Comparison of ENCODE assay signal across 8 mouse cellular contexts in genomic region chr10:82763840-82764631, GRCm38 (mm10). TPM values are rescaled to one million over a fixed set of nuclear protein-coding genes. Genes with fewer than 3 reads are reported as not detected.
DNase-seq lines count a peak whose midpoint lies in the region; ATAC-seq and TF ChIP-seq lines count a peak whose summit lies in the region.

TSS of gene Nfyb (minus strand) at chr10:82764144.

- under 1% methylated on average over 68 of the region's 68 CpGs for WGBS in hindbrain, embryonic 10.5 days
- WGBS in lung, postnatal 0 days = 1% methylated on average over 47 of the region's 68 CpGs

- peak; percentile 95 for ATAC-seq in frontal cortex, adult (ENCODE audit: low TSS enrichment)
- peak; percentile 97 for ATAC-seq in lung, postnatal 0 days

- H3K4me3 ChIP-seq in hindbrain, embryonic 10.5 days = peak within 1 kb of the TSS; percentile 95
- H3K4me3 ChIP-seq in lung, postnatal 0 days (ENCODE audit: low read depth, low read length) = peak within 1 kb of the TSS; percentile 78

- no peaks in the 10 kb centered on the region for H3K9me3 ChIP-seq in hindbrain, embryonic 10.5 days
- H3K9me3 ChIP-seq in lung, postnatal 0 days (ENCODE audit: low read length) = no peaks in the 10 kb centered on the region

- H3K4me1 ChIP-seq in hindbrain, embryonic 10.5 days (replicated peaks) = peaks cover 44% of the 10 kb centered on the region
- peaks cover 14% of the 10 kb centered on the region; the same call in 1 of the 2 replicates for H3K4me1 ChIP-seq in lung, postnatal 0 days (ENCODE audit: insufficient read depth, low read depth, low read length)

- peak within 1 kb of the TSS; percentile 93 for H3K9ac ChIP-seq in lung, postnatal 0 days (replicated peaks; ENCODE audit: low read depth)

- peak within 1 kb of the TSS; percentile 79 for H3K4me2 ChIP-seq in lung, postnatal 0 days (replicated peaks; ENCODE audit: low read depth, low read length)

- TF ChIP-seq CTCF in lung, postnatal 0 days (IDR thresholded peaks at IDR 0.05) = no peak

- no peaks in the 10 kb centered on the region for H3K27me3 ChIP-seq in hindbrain, embryonic 10.5 days (ENCODE audit: insufficient read depth, poor library complexity, severe bottlenecking)
- no peaks in the 10 kb centered on the region for H3K27me3 ChIP-seq in lung, postnatal 0 days (replicated peaks; ENCODE audit: insufficient read depth, low read length)

- no peak for TF ChIP-seq EP300 in lung, postnatal 0 days (IDR thresholded peaks at IDR 0.05)

- peak; percentile 98 for DNase-seq in MN1 (ENCODE audit: low spot score)
- DNase-seq in cerebellum, adult 9-10 months = peak; percentile 98
- DNase-seq in hindbrain, embryonic 10.5 days (ENCODE audit: low spot score) = peak; percentile 97
- peak; percentile 98 for DNase-seq in layer of hippocampus, adult 9-11 months
- peak; percentile 99 for DNase-seq in lung, postnatal 0 days (ENCODE audit: low spot score)
- peak; percentile 98 for DNase-seq in ovary, postnatal 14 days (ENCODE audit: low spot score)
- DNase-seq in thymus, postnatal 14 days = peak; percentile 97

- peak within 1 kb of the TSS; percentile 100 for H3K27ac ChIP-seq in hindbrain, embryonic 10.5 days
- H3K27ac ChIP-seq in lung, postnatal 0 days (ENCODE audit: low read length) = peak within 1 kb of the TSS; percentile 98

- H3K36me3 ChIP-seq in hindbrain, embryonic 10.5 days = peaks cover 27% of the 10 kb centered on the region
- H3K36me3 ChIP-seq in lung, postnatal 0 days (ENCODE audit: insufficient read depth, low read length) = no peaks in the 10 kb centered on the region

RNA-seq across cellular contexts. Expression of gene Nfyb, which starts in this region (rescaled TPM):
- 42.5 and 56.2 TPM in 2 replicates for polyA plus RNA-seq in hindbrain, embryonic 10.5 days (2016; fragmentation: Nextera tagmentation; extraction: Ambion mirVana)
- polyA plus RNA-seq in lung, postnatal 0 days (2015; fragmentation: Nextera tagmentation; extraction: Ambion mirVana) = 21.5 and 28.2 TPM in 2 replicates

Comparison
In these comparisons a context has a peak if more than half of its experiments do, and no peak if none do; other contexts are left out.
1. Peak in every context shown above with its lines: DNase-seq, ATAC-seq, H3K4me3 ChIP-seq and H3K27ac ChIP-seq.